Comparison of ENCODE assay signal across 18 mouse cellular contexts in the genomic region with DNA sequence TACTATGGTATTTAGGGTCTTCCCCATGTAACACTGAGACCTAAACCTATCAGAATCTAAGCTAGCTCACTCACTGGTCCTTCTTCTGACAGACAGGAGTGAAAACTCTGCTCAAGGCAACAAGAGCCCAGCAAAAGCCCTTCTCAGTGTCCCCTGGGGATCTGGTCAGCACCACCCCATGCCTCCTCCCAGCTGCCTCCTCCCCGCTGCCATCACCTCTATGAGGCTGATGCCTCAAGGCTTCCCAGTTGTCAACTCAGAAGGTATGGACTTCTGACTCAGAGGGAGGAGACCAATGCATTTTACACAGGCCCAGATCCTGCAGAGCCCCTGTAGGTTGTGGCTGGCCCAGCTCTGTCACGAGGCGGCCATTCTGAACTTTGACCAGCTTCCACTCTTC.
"Had no signal": no experiment of that assay in that cellular context is flagged by ENCODE, and none has a peak within 500 bp of the region (broad histone marks: within the 10 kb centered on the region; RNA-seq: fewer than 3 reads in every experiment).

No protein-coding gene starts in this region.

- H3K4me2 ChIP-seq: lung, embryonic 15.5 days; midbrain, embryonic 11.5 days; midbrain, embryonic 13.5 days; midbrain, embryonic 15.5 days; neural tube, embryonic 13.5 days; neural tube, embryonic 15.5 days; stomach, embryonic 15.5 days had no signal

- ATAC-seq: lung, postnatal 0 days; midbrain, embryonic 13.5 days; midbrain, embryonic 15.5 days had no signal

- H3K9me3 ChIP-seq: lung, embryonic 15.5 days; megakaryocyte, embryonic 14.5 days; midbrain, embryonic 13.5 days; midbrain, embryonic 15.5 days; neural tube, embryonic 13.5 days; neural tube, embryonic 15.5 days; stomach, embryonic 15.5 days had no signal

- H3K9ac ChIP-seq: lung, embryonic 15.5 days; midbrain, embryonic 13.5 days; midbrain, embryonic 15.5 days; neural tube, embryonic 13.5 days; neural tube, embryonic 15.5 days; stomach, embryonic 15.5 days had no signal

- DNase-seq: lung, adult 2 months; lung, postnatal 14 days; lung, postnatal 36 days; right cerebral cortex, postnatal 14 days; thymus, adult 18-20 months; thymus, postnatal 14 days; thymus, postnatal 36 days had no signal

- H3K27ac ChIP-seq: lung, embryonic 15.5 days; macrophage; midbrain, embryonic 13.5 days; midbrain, embryonic 15.5 days; neural tube, embryonic 13.5 days; neural tube, embryonic 15.5 days; stomach, embryonic 15.5 days had no signal

- H3K27me3 ChIP-seq: lung, embryonic 15.5 days; megakaryocyte, embryonic 14.5 days; midbrain, embryonic 13.5 days; midbrain, embryonic 15.5 days; neural tube, embryonic 13.5 days; neural tube, embryonic 15.5 days; stomach, embryonic 15.5 days had no signal

- H3K4me3 ChIP-seq: lung, embryonic 15.5 days; megakaryocyte, embryonic 14.5 days; midbrain, embryonic 13.5 days; midbrain, embryonic 15.5 days; myocyte; neural tube, embryonic 13.5 days; neural tube, embryonic 15.5 days; stomach, embryonic 15.5 days had no signal
